Mouse (Mus musculus): ENCODE data around the gene Jag2.

GRCm38 (mm10) chr12:112867106-112867674, 62.4 kb downstream of the Jag2 start:
- TF ChIP-seq EP300 (IDR thresholded peaks at IDR 0.05), result no peak
- TF ChIP-seq CTCF (IDR thresholded peaks at IDR 0.05), result no peak
